Mouse (Mus musculus) erythroblast, embryonic 14.5 days (primary cell): ENCODE results near the gene Safb.

Experiments used
- GATA1 ChIP-seq: IDR thresholded peaks from 2 replicates; pipeline ENCODE4 v1.6.1; 2012; ENCODE audit warnings: low read length, inconsistent platforms, mixed read lengths
- TAL1 ChIP-seq: IDR thresholded peaks from 3 replicates; pipeline ENCODE4 v1.6.1; 2012; ENCODE audit warnings: low read length, inconsistent platforms, mixed read lengths

DNA sequence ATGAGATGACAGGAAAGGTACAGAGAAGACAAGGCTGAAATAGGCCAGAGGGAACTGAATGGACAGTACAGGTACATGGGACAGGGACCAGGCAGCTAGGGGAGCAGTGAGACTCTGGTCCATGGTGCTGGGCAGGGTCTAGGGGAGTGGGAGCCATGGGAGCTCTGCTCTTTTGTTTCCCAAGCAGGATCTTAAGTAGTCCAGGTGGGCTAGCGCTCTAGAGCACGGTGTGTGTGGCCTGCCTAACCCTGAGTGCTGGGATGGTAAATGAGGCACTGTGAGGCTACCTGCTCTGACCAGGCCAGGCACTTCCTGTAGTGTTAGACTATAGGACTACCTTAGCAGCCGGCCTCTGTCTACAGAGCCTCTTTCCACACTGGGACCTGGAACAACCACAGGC is 32.1 kb downstream of the Safb start:
- no peak for TF ChIP-seq GATA1
- TF ChIP-seq TAL1 = no peak
